Mouse (Mus musculus) bone marrow macrophage, adult 2 months (primary cell): ENCODE measurements at regions not wholly inside any gene's neighbourhood (a gene's known extent, or its start where the extent isn't known, plus 50 kb on each side); places are given as distances from the start of the nearest gene placed in this dataset.

Source experiments
- H3K27ac ChIP-seq: 2 replicates; pipeline ENCODE4 v1.5.1; 2012; ENCODE audit warnings: low read depth, low read length; ENCODE audit not compliant: insufficient read depth
- H3K4me1 ChIP-seq: 2 replicates; pipeline ENCODE4 v1.6.1; 2012; ENCODE audit warnings: low read length; ENCODE audit not compliant: control insufficient read depth, insufficient read depth
- H3K4me3 ChIP-seq: 2 replicates; pipeline ENCODE4 v1.5.1; 2012; ENCODE audit warnings: mild to moderate bottlenecking, low read length, moderate library complexity; ENCODE audit not compliant: insufficient read depth
- CTCF ChIP-seq: IDR thresholded peaks from 2 replicates; pipeline ENCODE4 v1.5.1; 2012; ENCODE audit warnings: low read depth, mild to moderate bottlenecking, low read length, moderate library complexity
- POLR2A ChIP-seq: IDR thresholded peaks from 2 replicates; pipeline ENCODE4 v1.6.1; 2012; ENCODE audit warnings: mild to moderate bottlenecking, low read depth, low read length, borderline replicate concordance

DNA sequence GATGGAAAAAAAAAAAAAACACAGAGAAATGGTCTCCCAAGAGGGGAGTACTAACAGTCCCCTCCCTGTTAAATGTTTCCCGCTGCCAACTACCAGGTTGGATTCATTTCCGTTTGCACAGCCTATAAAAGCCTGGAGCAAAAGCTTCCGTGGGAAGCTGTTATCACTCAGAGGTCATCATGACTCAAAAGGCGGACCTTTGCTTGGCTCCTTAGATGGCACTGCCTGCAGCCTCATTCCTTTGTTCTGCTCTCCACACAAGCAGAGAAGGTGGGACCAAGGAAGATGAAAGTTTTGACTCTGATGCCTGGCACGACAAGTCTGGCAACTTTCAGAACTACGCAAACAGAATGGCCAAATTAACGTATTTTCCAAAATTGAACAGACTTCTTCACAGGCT is 85.5 kb upstream of the Frmd6 start:
- H3K27ac ChIP-seq = no peak overlapping the region
- peaks cover 7% of the 10 kb centered on the region for H3K4me1 ChIP-seq
- TF ChIP-seq POLR2A (no peak), CTCF (no peak)
- no peak overlapping the region for H3K4me3 ChIP-seq

DNA sequence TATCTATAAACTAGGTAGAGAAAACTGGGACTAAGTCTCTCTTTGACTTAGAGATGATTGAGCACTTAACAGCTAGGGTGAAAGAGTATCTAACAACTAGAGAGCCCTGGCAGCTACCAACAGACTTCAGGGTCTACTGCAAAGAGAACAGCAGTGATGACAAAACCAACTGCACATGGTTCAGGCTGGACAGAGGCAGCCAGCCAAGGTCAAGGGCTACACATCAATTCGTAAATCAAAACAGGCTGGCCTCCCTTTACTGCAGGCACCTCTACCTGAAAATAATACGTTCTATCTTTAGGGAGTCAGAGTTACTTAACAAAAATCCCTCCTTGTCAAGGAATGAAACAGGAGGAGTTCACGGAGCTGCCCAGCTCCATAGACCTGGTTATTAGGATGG is 82.5 kb upstream of the Frmd6 start:
- Histone ChIP-seq H3K4me1 (peaks cover 7% of the 10 kb centered on the region), H3K4me3 (no peak overlapping the region), H3K27ac (no peak overlapping the region)
- no peak for TF ChIP-seq POLR2A
- TF ChIP-seq CTCF = no peak

- H3K4me3 ChIP-seq = no peak overlapping the region
- no peaks in the 10 kb centered on the region for H3K4me1 ChIP-seq
- TF ChIP-seq POLR2A = no peak
- no peak for TF ChIP-seq CTCF
- no peak overlapping the region for H3K27ac ChIP-seq
Observed at GRCm38 (mm10) chr12:70745681-70746080, 79.6 kb upstream of the Frmd6 start.

DNA sequence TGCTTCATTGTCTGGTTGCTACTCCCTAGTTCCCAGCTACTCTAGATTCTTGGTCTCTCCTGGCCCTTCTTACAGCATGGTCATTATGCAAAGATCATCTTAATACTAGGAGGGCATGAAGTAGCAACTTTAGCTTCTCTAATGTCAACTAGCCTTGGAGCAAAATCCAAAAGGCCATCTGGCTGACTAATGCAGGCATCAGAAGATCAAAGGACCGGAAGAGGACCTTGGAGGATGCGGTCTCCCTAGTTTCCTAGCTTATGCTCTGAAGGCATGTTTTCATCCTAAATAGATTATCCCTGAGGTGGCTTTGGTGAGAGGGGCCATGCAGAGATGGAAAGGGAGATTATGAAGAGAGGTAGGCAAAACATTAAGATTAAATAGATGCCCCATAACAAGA is 75.7 kb upstream of the Frmd6 start:
- Histone ChIP-seq H3K27ac (no peak overlapping the region), H3K4me3 (no peak overlapping the region), H3K4me1 (peaks cover 2% of the 10 kb centered on the region; the same call in 1 of the 2 replicates)
- TF ChIP-seq CTCF (no peak), POLR2A (no peak)

DNA sequence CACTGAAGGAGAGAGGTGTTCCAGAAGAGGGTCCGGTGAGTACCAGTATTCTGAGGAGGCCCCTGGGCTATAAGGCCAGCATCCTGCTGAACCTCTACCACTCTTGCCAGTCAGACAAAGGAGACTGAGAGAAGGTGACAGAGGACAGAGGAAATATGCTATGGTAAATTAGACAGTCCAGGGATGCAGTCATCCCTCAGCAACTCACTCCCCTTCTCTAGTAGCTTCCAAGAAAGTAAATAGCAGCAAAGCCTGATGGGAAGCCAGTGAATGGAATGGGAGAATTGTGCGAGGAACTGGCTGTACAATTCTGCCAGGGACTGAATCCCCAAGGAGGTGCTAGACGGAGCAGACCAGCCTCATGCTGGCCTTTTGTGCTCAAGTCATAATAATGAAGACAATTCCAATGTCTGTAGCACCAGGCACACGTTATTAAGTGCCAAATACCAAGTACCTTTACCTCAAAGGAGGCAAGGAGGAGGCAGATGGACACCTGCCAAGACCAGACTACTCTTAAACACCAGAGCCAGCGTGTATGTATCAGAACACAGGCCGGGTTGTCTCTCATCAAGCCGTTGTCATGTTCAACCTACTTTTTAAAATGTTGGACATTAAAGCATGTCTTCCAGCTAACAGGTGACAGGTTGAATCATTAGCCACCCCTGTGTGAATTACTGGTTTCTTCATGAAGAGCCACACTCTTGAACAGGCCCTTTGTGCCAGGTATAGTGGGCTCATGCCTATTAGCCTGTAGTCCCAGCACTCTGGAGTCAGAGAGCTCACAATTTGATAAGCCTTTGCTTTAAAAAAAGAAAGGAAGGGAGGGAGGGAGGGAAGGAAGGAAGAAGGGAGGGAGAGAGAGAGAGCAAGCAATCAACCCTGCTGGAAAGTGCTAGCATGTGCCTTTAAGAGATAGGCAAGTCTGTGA is 74.4 kb upstream of the Frmd6 start:
- TF ChIP-seq POLR2A (no peak), CTCF (no peak)
- H3K4me3 ChIP-seq = no peak overlapping the region
- H3K4me1 ChIP-seq = peaks cover 2% of the 10 kb centered on the region; the same call in 1 of the 2 replicates
- H3K27ac ChIP-seq = no peak overlapping the region

- Histone ChIP-seq H3K4me1 (peaks cover 2% of the 10 kb centered on the region; the same call in 1 of the 2 replicates), H3K27ac (no peak overlapping the region), H3K4me3 (no peak overlapping the region)
- TF ChIP-seq POLR2A = no peak
- no peak for TF ChIP-seq CTCF
Observed at GRCm38 (mm10) chr12:70752266-70752910, 72.9 kb upstream of the Frmd6 start.

DNA sequence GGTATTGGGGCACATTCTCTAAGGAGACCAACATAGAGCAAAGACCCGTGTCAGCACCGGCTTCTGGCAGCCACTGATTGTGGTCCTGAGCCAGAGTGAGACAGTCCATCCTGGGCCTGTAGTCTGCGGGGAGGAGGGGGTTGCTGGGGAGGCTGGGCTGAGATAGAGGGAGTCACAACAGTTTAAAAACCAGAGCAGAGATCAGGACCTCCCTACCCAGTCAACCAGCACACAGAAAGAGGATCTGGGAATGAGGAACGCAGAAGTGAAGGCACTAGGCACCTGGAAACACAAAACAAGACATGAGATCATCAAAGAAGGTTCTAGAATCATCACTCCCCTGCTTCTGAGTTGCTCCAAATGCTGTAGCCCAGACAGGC is 72.4 kb upstream of the Frmd6 start:
- Histone ChIP-seq H3K4me3 (no peak overlapping the region), H3K4me1 (peaks cover 2% of the 10 kb centered on the region; the same call in 1 of the 2 replicates), H3K27ac (no peak overlapping the region)
- no peak for TF ChIP-seq POLR2A
- no peak for TF ChIP-seq CTCF

DNA sequence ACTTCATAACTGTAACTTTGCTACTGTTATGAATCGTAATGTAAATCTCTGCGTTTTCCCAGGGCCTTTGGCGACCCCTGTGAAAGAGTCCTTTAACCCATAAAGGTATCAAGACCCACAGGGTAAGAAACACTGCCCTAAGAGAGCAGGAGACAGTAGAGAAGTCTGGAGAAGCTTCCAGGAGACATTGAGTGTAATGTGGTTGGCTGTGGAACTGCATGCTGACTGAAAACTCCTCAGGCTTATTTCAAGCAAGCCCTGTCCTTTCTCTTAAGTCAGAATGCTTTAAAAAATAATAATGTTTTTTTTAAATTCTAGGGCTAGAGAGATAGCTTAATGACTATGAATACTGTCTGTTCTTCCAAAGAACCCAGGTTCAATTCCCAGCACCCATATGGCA is 71.9 kb upstream of the Frmd6 start:
- Histone ChIP-seq H3K4me1 (peaks cover 2% of the 10 kb centered on the region; the same call in 1 of the 2 replicates), H3K4me3 (no peak overlapping the region), H3K27ac (no peak overlapping the region)
- TF ChIP-seq POLR2A (no peak), CTCF (no peak)

DNA sequence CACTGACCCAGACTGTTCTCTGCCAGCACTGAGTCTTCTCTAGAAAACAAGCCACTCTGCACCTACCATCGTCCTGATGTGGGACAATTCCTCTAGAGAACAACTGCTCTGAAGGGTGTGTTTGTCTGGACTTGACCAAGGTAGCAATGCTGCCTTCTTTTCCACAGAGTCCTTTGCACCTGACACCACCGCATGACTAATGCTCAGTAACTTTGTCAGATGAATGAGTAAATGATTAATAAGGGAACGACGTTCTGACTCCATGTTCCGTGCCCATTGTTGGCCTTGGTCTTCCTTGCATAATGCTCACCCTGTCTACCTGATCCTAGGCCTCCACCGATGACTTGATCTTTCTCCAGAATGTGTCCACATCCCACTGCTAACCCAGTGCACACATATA is 67.2 kb upstream of the Frmd6 start:
- peaks cover 2% of the 10 kb centered on the region; the same call in 1 of the 2 replicates for H3K4me1 ChIP-seq
- H3K27ac ChIP-seq = no peak overlapping the region
- TF ChIP-seq CTCF (no peak), POLR2A (no peak)
- H3K4me3 ChIP-seq = no peak overlapping the region

GRCm38 (mm10) chr12:70763542-70763941 is 61.8 kb upstream of the Frmd6 start:
- Histone ChIP-seq H3K4me1 (0 out of 2 replicates have a peak, but pooled peaks cover 2% of the 10 kb centered on the region), H3K27ac (no peak overlapping the region), H3K4me3 (no peak overlapping the region)
- TF ChIP-seq CTCF (no peak), POLR2A (no peak)
